Mouse (Mus musculus): ENCODE results near the gene Cldnd2. TPM values are rescaled to one million over a fixed set of nuclear protein-coding genes. Genes with fewer than 3 reads are reported as not detected.
A peak's percentile ranks its signal among the peaks of the same experiment; 100 is the strongest.
"Not testable (repeated sequence)": the region's sequence is repeated elsewhere in the genome, so short reads cannot be mapped to it uniquely, and the experiment has no call there.

Cldnd2 gene
- polyA plus RNA-seq, 1 experiment: not detected

DNA sequence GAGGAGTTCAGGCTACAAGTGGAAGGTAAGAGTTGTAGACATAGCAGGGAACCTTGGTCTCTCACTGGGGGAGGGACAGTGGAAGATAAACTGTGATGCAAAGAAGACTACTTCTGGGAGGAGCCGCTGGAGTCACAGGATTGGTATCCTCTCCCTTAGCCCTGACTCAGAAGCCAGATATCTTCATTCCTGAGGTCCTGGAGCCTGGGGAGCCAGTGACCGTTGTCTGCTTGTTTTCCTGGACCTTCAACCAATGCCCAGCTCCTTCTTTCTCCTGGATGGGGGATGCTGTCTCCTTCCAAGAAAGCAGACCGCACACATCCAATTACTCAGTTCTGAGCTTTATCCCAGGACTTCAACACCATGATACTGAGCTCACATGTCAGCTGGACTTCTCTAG, 31.5 kb upstream of the Cldnd2 start:
- Histone ChIP-seq H3K27me3 (ENCODE audit: control insufficient read depth, insufficient read depth, low read length, poor library complexity, severe bottlenecking) (no peaks in the 10 kb centered on the region; the same call in 1 of the 2 replicates), H3K9me3 (replicated peaks; ENCODE audit: control insufficient read depth, insufficient read depth, low read length, poor library complexity, severe bottlenecking) (no peaks in the 10 kb centered on the region), H3K27ac (ENCODE audit: insufficient read depth, low read length) (no peak overlapping the region), H3K9ac (ENCODE audit: low read depth, poor library complexity, severe bottlenecking) (no peak overlapping the region), H3K4me1 (ENCODE audit: control insufficient read depth, insufficient read depth, low read length) (peaks cover 2% of the 10 kb centered on the region), H3K4me3 (ENCODE audit: low read depth, low read length) (no peak overlapping the region), H3K36me3 (ENCODE audit: control insufficient read depth, insufficient read depth, low read length, poor library complexity, severe bottlenecking) (no peaks in the 10 kb centered on the region)
- TF ChIP-seq EP300 (IDR thresholded peaks at IDR 0.05; ENCODE audit: insufficient read depth, low read depth, low read length): no peak
- TF ChIP-seq POLR2A (IDR thresholded peaks at IDR 0.05; ENCODE audit: insufficient read depth, low read length): no peak
- TF ChIP-seq CTCF (IDR thresholded peaks at IDR 0.05; ENCODE audit: low read depth, low read length): no peak

GRCm38 (mm10) chr7:43411724-43412123, 28.9 kb upstream of the Cldnd2 start:
- H3K4me1 ChIP-seq (ENCODE audit: control insufficient read depth, insufficient read depth, low read length); H3K9ac ChIP-seq (ENCODE audit: low read depth, poor library complexity, severe bottlenecking); H3K27ac ChIP-seq (ENCODE audit: insufficient read depth, low read length); H3K4me3 ChIP-seq (ENCODE audit: low read depth, low read length); H3K36me3 ChIP-seq (ENCODE audit: control insufficient read depth, insufficient read depth, low read length, poor library complexity, severe bottlenecking); H3K27me3 ChIP-seq (ENCODE audit: control insufficient read depth, insufficient read depth, low read length, poor library complexity, severe bottlenecking); H3K9me3 ChIP-seq (replicated peaks; ENCODE audit: control insufficient read depth, insufficient read depth, low read length, poor library complexity, severe bottlenecking): not testable (repeated sequence)

DNA sequence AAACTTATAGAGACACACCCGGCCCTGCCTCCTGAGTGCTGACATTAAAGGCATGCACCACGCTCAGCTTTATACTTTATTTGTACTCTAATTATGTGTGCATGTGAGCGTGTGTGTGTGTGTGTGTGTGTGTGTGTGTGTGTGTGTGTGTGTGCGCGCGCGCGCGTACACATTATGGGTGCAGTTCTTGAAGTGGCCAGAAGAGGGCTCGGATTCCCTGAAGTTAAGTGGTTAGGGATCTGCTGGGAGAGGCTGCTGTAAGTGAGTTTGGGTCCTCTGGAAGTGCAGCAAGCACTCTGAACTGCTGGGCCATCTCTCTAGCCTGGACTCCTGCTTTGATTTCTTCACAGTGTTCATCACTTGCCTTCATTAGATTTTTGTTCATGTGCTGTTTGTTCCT, 23.3 kb upstream of the Cldnd2 start:
- Histone ChIP-seq H3K36me3 (ENCODE audit: control insufficient read depth, insufficient read depth, low read length, poor library complexity, severe bottlenecking) (no peaks in the 10 kb centered on the region), H3K4me3 (ENCODE audit: low read depth, low read length) (no peak overlapping the region), H3K27ac (ENCODE audit: insufficient read depth, low read length) (no peak overlapping the region), H3K4me1 (ENCODE audit: control insufficient read depth, insufficient read depth, low read length) (no peaks in the 10 kb centered on the region), H3K9ac (ENCODE audit: low read depth, poor library complexity, severe bottlenecking) (no peak overlapping the region), H3K9me3 (replicated peaks; ENCODE audit: control insufficient read depth, insufficient read depth, low read length, poor library complexity, severe bottlenecking) (no peaks in the 10 kb centered on the region), H3K27me3 (ENCODE audit: control insufficient read depth, insufficient read depth, low read length, poor library complexity, severe bottlenecking) (no peaks in the 10 kb centered on the region)
- TF ChIP-seq EP300 (IDR thresholded peaks at IDR 0.05; ENCODE audit: insufficient read depth, low read depth, low read length): no peak
- TF ChIP-seq POLR2A (IDR thresholded peaks at IDR 0.05; ENCODE audit: insufficient read depth, low read length): no peak
- TF ChIP-seq CTCF (IDR thresholded peaks at IDR 0.05; ENCODE audit: low read depth, low read length): no peak

GRCm38 (mm10) chr7:43422995-43423617, 17.5 kb upstream of the Cldnd2 start:
- 0 out of 2 replicates have a peak, but pooled peaks have one; percentile 48 for TF ChIP-seq EP300 (IDR thresholded peaks at IDR 0.05; ENCODE audit: insufficient read depth, low read depth, low read length)
- TF ChIP-seq POLR2A (IDR thresholded peaks at IDR 0.05; ENCODE audit: insufficient read depth, low read length): no peak
- TF ChIP-seq CTCF (IDR thresholded peaks at IDR 0.05; ENCODE audit: low read depth, low read length): peak; percentile 99
- Histone ChIP-seq H3K36me3 (ENCODE audit: control insufficient read depth, insufficient read depth, low read length, poor library complexity, severe bottlenecking) (no peaks in the 10 kb centered on the region), H3K27ac (ENCODE audit: insufficient read depth, low read length) (no peak overlapping the region), H3K4me1 (ENCODE audit: control insufficient read depth, insufficient read depth, low read length) (no peaks in the 10 kb centered on the region), H3K9ac (ENCODE audit: low read depth, poor library complexity, severe bottlenecking) (no peak overlapping the region), H3K4me3 (ENCODE audit: low read depth, low read length) (no peak overlapping the region), H3K27me3 (ENCODE audit: control insufficient read depth, insufficient read depth, low read length, poor library complexity, severe bottlenecking) (no peaks in the 10 kb centered on the region), H3K9me3 (replicated peaks; ENCODE audit: control insufficient read depth, insufficient read depth, low read length, poor library complexity, severe bottlenecking) (no peaks in the 10 kb centered on the region)

- Histone ChIP-seq H3K27me3 (ENCODE audit: control insufficient read depth, insufficient read depth, low read length, poor library complexity, severe bottlenecking) (no peaks in the 10 kb centered on the region), H3K4me1 (ENCODE audit: control insufficient read depth, insufficient read depth, low read length) (no peaks in the 10 kb centered on the region), H3K4me3 (ENCODE audit: low read depth, low read length) (no peak overlapping the region), H3K27ac (ENCODE audit: insufficient read depth, low read length) (no peak overlapping the region), H3K9me3 (replicated peaks; ENCODE audit: control insufficient read depth, insufficient read depth, low read length, poor library complexity, severe bottlenecking) (no peaks in the 10 kb centered on the region), H3K9ac (ENCODE audit: low read depth, poor library complexity, severe bottlenecking) (no peak overlapping the region), H3K36me3 (ENCODE audit: control insufficient read depth, insufficient read depth, low read length, poor library complexity, severe bottlenecking) (no peaks in the 10 kb centered on the region)
- TF ChIP-seq EP300 (IDR thresholded peaks at IDR 0.05; ENCODE audit: insufficient read depth, low read depth, low read length) (no peak), POLR2A (IDR thresholded peaks at IDR 0.05; ENCODE audit: insufficient read depth, low read length) (no peak), CTCF (IDR thresholded peaks at IDR 0.05; ENCODE audit: low read depth, low read length) (no peak)
Measured at GRCm38 (mm10) chr7:43423991-43424625, 16.5 kb upstream of the Cldnd2 start.

- H3K4me3 ChIP-seq (ENCODE audit: low read depth, low read length): no peak within 1 kb of the TSS
- TF ChIP-seq EP300 (IDR thresholded peaks at IDR 0.05; ENCODE audit: insufficient read depth, low read depth, low read length) (no peak), POLR2A (IDR thresholded peaks at IDR 0.05; ENCODE audit: insufficient read depth, low read length) (no peak), CTCF (IDR thresholded peaks at IDR 0.05; ENCODE audit: low read depth, low read length) (no peak)
- H3K27ac ChIP-seq (ENCODE audit: insufficient read depth, low read length): no peak within 1 kb of the TSS
- no peaks in the 10 kb centered on the region for H3K9me3 ChIP-seq (replicated peaks; ENCODE audit: control insufficient read depth, insufficient read depth, low read length, poor library complexity, severe bottlenecking)
- H3K9ac ChIP-seq (ENCODE audit: low read depth, poor library complexity, severe bottlenecking): no peak within 1 kb of the TSS
- no peaks in the 10 kb centered on the region for H3K4me1 ChIP-seq (ENCODE audit: control insufficient read depth, insufficient read depth, low read length)
- H3K27me3 ChIP-seq (ENCODE audit: control insufficient read depth, insufficient read depth, low read length, poor library complexity, severe bottlenecking): no peaks in the 10 kb centered on the region
- no peaks in the 10 kb centered on the region for H3K36me3 ChIP-seq (ENCODE audit: control insufficient read depth, insufficient read depth, low read length, poor library complexity, severe bottlenecking)
Measured at GRCm38 (mm10) chr7:43427406-43427805, 13.2 kb upstream of the Cldnd2 start, which contains the start of gene Lim2. Gene Lim2 (plus strand): TSS chr7:43427670.

Data from ES-Bruce4 (cell line).